Mouse (Mus musculus) erythroblast, embryonic 14.5 days (primary cell): Measurements from ENCODE around the gene Celsr2. TPM values are rescaled to one million over a fixed set of nuclear protein-coding genes. Genes with fewer than 3 reads are reported as not detected.
A peak's percentile ranks its signal among the peaks of the same experiment; 100 is the strongest.

Source experiments
- H3K27me3 ChIP-seq: 2 replicates; pipeline ENCODE4 v1.6.1; 2012; ENCODE audit warnings: inconsistent platforms; ENCODE audit not compliant: control insufficient read depth
- H3K36me3 ChIP-seq: 2 replicates; pipeline ENCODE4 v1.6.1; 2012; ENCODE audit warnings: mild to moderate bottlenecking, inconsistent platforms; ENCODE audit not compliant: control insufficient read depth
- H3K4me1 ChIP-seq: 2 replicates; pipeline ENCODE4 v1.6.1; 2012; ENCODE audit warnings: inconsistent platforms; ENCODE audit not compliant: control insufficient read depth
- H3K4me3 ChIP-seq: replicated peaks from 2 replicates; pipeline ENCODE3; 2012; ENCODE audit warnings: moderate library complexity, mild to moderate bottlenecking, inconsistent platforms
- H3K9me3 ChIP-seq: 2 replicates; pipeline ENCODE4 v1.6.1; 2012; ENCODE audit warnings: low read length, inconsistent platforms, mixed read lengths; ENCODE audit not compliant: control insufficient read depth
- GATA1 ChIP-seq: IDR thresholded peaks from 2 replicates; pipeline ENCODE4 v1.6.1; 2012; ENCODE audit warnings: low read length, inconsistent platforms, mixed read lengths
- TAL1 ChIP-seq: IDR thresholded peaks from 3 replicates; pipeline ENCODE4 v1.6.1; 2012; ENCODE audit warnings: low read length, inconsistent platforms, mixed read lengths
- polyA plus RNA-seq: library from polyadenylated mRNA; stranded (reverse); fragments of >175 nt; gene quantifications from 2 replicates; pipeline ENCODE4 v1.2.3, GENCODE M21; 2012

The Celsr2 gene
- 0.15 and 0.33 TPM in 2 replicates for polyA plus RNA-seq

DNA sequence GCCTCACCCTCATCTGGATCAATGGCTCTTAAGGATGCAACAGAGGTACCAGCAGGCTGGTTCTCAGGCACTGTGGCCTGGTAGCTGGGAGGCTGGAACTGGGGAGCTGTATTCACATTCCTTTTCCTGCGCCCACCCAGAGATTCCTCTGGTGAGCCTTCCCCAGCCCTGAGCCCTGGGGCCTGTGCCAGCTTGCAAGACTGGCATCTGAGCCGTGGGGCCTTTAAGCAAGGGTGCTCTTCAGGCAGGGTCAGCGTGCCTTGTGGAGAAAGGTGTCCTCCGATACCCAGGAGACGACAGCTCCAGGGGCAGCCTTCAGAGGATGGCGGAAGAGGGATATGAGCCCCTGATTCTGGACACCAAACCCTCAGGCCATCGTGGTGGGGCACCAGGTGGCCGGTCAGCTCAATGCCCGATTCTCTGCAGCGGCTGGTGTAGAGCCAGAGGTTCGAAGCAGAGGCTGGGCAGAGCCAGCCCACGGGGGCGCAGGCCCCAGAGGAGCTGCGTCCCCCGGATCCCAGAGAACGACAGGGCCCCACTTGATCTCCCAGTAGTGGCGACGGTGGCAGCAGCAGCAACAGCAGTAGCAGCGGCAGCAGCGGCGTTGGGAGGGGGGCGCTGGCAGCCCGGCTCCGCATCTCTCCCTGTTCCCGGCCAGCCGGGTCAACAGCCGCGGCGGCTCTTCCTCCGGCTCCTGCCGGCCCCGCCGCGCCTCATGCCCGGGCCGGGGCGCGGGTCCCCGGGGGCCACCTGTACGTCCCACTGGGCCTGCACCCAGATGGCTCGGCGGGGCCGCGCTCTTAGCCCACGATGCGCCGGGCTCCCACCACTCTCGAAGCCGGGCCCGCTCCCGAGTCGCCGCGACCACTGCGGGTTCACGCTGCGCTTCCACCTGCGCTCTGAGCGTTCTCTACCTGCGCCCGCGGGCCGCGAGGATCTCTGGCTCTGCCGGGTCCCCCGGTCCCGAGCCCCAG is at the start of gene Celsr2:
TSS of gene Celsr2 (minus strand) at position 696 of the 974 bp plus-strand sequence.
- peaks cover 59% of the 10 kb centered on the region for H3K27me3 ChIP-seq
- peaks cover 12% of the 10 kb centered on the region for H3K4me1 ChIP-seq
- TF ChIP-seq TAL1 (no peak), GATA1 (no peak)
- peak within 1 kb of the TSS; percentile 57 for H3K4me3 ChIP-seq
- H3K9me3 ChIP-seq = peaks cover 32% of the 10 kb centered on the region
- H3K36me3 ChIP-seq = no peaks in the 10 kb centered on the region

DNA sequence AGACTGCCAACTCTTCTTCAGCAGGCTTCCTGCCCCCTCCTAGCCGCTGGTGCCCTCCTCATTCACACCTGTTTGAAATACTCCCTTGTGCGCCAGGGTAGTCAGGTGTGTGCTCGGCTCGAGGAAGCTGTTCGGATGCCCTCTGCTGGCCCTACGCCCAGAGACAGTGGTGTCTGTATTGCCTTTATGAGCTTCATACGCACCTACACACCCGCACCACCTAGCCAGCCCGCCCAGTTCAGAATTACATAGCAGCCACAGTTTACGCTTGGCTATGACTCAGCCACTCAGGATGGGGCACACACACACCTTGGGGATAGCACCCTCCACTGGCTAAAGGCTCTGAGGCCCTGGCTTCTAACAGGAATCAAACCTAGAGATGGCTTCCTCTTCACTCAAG is 43.5 kb upstream of the Celsr2 start:
- Histone ChIP-seq H3K4me3 (no peak overlapping the region), H3K4me1 (peaks cover 5% of the 10 kb centered on the region), H3K9me3 (no peaks in the 10 kb centered on the region), H3K27me3 (peaks cover 4% of the 10 kb centered on the region), H3K36me3 (no peaks in the 10 kb centered on the region)
- TF ChIP-seq GATA1 = no peak
- TF ChIP-seq TAL1 = no peak

GRCm38 (mm10) chr3:108458380-108458779 is 43.0 kb upstream of the Celsr2 start:
- Histone ChIP-seq H3K27me3 (peaks cover 4% of the 10 kb centered on the region), H3K36me3 (no peaks in the 10 kb centered on the region), H3K4me1 (peaks cover 5% of the 10 kb centered on the region), H3K9me3 (no peaks in the 10 kb centered on the region), H3K4me3 (peak overlapping the region; percentile 25)
- no peak for TF ChIP-seq GATA1

GRCm38 (mm10) chr3:108454172-108454571 is 38.8 kb upstream of the Celsr2 start:
- no peak for TF ChIP-seq GATA1
- TF ChIP-seq TAL1 = no peak
- no peaks in the 10 kb centered on the region; the same call in 1 of the 2 replicates for H3K27me3 ChIP-seq

GRCm38 (mm10) chr3:108451969-108452368 is 36.6 kb upstream of the Celsr2 start:
- no peak overlapping the region for H3K4me3 ChIP-seq
- no peaks in the 10 kb centered on the region for H3K36me3 ChIP-seq
- no peak for TF ChIP-seq TAL1
- TF ChIP-seq GATA1 = no peak
- H3K27me3 ChIP-seq = peaks cover 3% of the 10 kb centered on the region; the same call in 1 of the 2 replicates
- peaks cover 3% of the 10 kb centered on the region; the same call in 1 of the 2 replicates for H3K9me3 ChIP-seq
- H3K4me1 ChIP-seq = no peaks in the 10 kb centered on the region

More at GRCm38 (mm10) chr3:108454172-108454571, 38.8 kb upstream of the Celsr2 start:
- H3K9me3 ChIP-seq = no peaks in the 10 kb centered on the region
- no peak overlapping the region for H3K4me3 ChIP-seq
- peaks cover 5% of the 10 kb centered on the region for H3K4me1 ChIP-seq
- no peaks in the 10 kb centered on the region for H3K36me3 ChIP-seq

DNA sequence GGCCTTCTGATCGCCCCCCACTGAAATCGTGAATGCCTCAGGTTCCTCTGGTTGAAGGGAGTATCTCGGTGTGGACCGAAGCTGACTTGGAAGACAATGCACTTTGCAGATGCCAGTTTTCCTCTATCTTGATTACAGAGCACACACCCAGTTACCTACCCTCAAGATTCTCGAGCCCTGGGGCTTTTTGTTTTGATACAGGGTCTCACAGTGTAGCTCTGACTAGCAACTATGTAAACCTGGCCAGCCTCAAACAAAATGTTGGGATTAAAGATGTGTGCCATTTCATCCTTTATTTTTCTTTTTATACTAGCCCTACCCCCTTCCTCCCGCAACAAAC is 30.0 kb upstream of the Celsr2 start:
- Histone ChIP-seq H3K4me1 (peaks cover 47% of the 10 kb centered on the region), H3K4me3 (peak overlapping the region; percentile 96), H3K9me3 (peaks cover 4% of the 10 kb centered on the region; the same call in 1 of the 2 replicates), H3K36me3 (peaks cover 32% of the 10 kb centered on the region), H3K27me3 (peaks cover 3% of the 10 kb centered on the region; the same call in 1 of the 2 replicates)
- TF ChIP-seq TAL1 (no peak), GATA1 (no peak)

DNA sequence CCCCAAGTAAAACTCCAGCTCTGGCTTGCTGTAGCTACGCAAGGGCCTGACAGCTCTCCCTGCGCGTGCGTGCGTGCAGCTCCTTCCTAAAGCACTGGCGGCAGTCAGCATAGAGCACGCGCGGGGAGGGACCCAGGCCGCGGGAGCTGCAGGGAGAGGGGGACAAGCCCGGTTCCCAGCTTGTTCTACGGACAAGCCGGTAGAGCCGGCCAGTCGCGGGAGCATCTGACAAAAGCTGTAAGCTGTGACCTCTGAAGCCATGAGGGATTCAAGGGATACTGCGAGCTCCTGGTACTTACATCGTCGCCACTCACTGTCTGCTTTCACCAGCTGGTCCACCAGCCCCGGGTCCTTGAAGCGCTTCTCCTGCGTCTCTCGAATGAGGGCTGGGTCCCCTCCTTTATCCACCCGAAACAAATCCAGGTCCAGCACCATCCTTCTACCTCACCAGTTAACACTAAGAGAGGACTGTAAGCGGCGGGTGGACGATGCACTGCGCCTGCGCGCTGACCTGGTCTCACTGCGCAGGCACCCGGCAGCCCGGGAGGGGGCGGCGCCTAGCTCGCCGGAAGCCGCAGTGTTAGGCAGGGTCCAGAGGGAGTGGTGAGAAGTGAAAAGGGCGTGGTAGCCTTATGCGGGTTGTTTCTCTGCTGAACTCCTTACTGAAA is 29.5 kb upstream of the Celsr2 start, which contains the start of gene Sars:
TSS of gene Sars (minus strand) at position 512 of the 668 bp plus-strand sequence.
- peaks cover 49% of the 10 kb centered on the region for H3K4me1 ChIP-seq
- peaks cover 37% of the 10 kb centered on the region for H3K36me3 ChIP-seq
- H3K9me3 ChIP-seq = peaks cover 4% of the 10 kb centered on the region; the same call in 1 of the 2 replicates
- H3K4me3 ChIP-seq = peak within 1 kb of the TSS; percentile 96
- TF ChIP-seq GATA1 (no peak), TAL1 (no peak)
- H3K27me3 ChIP-seq = peaks cover 3% of the 10 kb centered on the region; the same call in 1 of the 2 replicates

DNA sequence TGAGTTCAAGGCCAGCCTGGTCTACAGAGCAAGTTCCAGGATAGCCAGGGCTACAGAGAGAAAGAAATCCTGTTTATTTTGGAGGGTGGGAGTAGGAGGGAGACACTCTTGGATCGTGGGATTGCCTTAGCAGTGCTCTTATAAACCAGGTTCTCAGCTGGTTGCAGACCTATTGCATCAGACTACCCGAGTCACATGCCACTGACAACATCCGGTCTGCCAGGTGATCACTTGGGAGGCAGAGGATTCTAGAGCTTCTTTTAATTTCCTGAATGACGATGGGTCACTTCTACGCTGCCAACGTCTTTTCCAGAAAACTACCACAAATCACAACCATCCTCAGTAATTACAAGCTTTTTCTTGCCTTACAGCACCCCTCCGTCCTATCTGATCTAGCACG is 28.7 kb upstream of the Celsr2 start:
- no peak for TF ChIP-seq TAL1
- peak; percentile 6; the same call in 1 of the 2 replicates for TF ChIP-seq GATA1
- Histone ChIP-seq H3K4me3 (peak overlapping the region; percentile 96), H3K36me3 (peaks cover 44% of the 10 kb centered on the region), H3K4me1 (peaks cover 51% of the 10 kb centered on the region), H3K9me3 (peaks cover 4% of the 10 kb centered on the region; the same call in 1 of the 2 replicates), H3K27me3 (peaks cover 3% of the 10 kb centered on the region; the same call in 1 of the 2 replicates)

DNA sequence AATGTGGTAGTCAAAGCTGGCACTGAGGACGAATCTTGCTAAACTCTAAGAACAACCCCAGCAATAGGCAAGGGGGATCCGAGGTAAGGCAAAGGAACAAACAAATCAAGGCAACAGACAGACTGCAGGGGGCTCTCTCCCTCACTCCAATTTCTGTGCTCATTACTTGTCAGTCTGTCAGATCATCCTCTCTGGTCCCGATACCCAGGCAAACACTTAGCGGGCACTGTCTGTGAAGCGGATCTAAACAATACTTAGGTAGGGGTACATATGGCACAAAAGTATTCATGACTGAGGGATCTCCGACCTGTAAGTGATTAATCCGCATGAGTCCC is 21.0 kb upstream of the Celsr2 start:
- H3K9me3 ChIP-seq = no peaks in the 10 kb centered on the region
- H3K4me1 ChIP-seq = peaks cover 11% of the 10 kb centered on the region
- no peaks in the 10 kb centered on the region for H3K27me3 ChIP-seq
- peaks cover 98% of the 10 kb centered on the region for H3K36me3 ChIP-seq
- H3K4me3 ChIP-seq = no peak overlapping the region
- no peak for TF ChIP-seq GATA1
- no peak for TF ChIP-seq TAL1
